In genomic region chr11:103292152-103292889, GRCm38 (mm10) we compare ENCODE assay signal across 8 mouse cellular contexts. TPM values are rescaled to one million over a fixed set of nuclear protein-coding genes. Genes with fewer than 3 reads are reported as not detected.
DNase-seq lines count a peak whose midpoint lies in the region; ATAC-seq and TF ChIP-seq lines count a peak whose summit lies in the region.

No protein-coding gene starts in this region.

- no peak for TF ChIP-seq POLR2A in lung, adult 2 months (IDR thresholded peaks at IDR 0.05; ENCODE audit: borderline replicate concordance, extremely low read depth, low read depth, low read length)

- no peaks in the 10 kb centered on the region for H3K9me3 ChIP-seq in lung, embryonic 16.5 days (ENCODE audit: control insufficient read depth, low read length)

- intact Hi-C loops in heart, postnatal 10 days (cut with DNase I), result no loop called here

- H3K27ac ChIP-seq in lung, embryonic 16.5 days (ENCODE audit: low read length), result peak overlapping the region; percentile 69

- no peak for TF ChIP-seq CTCF in lung, adult 2 months (IDR thresholded peaks at IDR 0.05; ENCODE audit: insufficient read depth, low read length)

- DNase-seq in lung, adult 18-20 months, result peak; percentile 62 to 68
- no peak for DNase-seq in lung, adult 2 months
- DNase-seq in embryo, embryonic 9.5 days (ENCODE audit: extremely low spot score), result peak; percentile 34
- DNase-seq in heart, postnatal 10 days, result peak; percentile 73 to 74
- no peak for DNase-seq in layer of hippocampus, postnatal 25 days (ENCODE audit: extremely low spot score in 1 of 2, low spot score in 1 of 2)
- no peak for DNase-seq in frontal cortex, postnatal 14 days (ENCODE audit: low spot score in 2 of 2)

- no peaks in the 10 kb centered on the region for H3K36me3 ChIP-seq in lung, embryonic 16.5 days (ENCODE audit: control insufficient read depth, insufficient read depth, low read length)

- H3K4me1 ChIP-seq in lung, adult 2 months (ENCODE audit: control insufficient read depth, insufficient read depth, low read length), result peaks cover 22% of the 10 kb centered on the region
- peaks cover 21% of the 10 kb centered on the region for H3K4me1 ChIP-seq in lung, embryonic 16.5 days (replicated peaks; ENCODE audit: control insufficient read depth, insufficient read depth, low read length)

- peak; percentile 91 for ATAC-seq in lung, embryonic 16.5 days (ENCODE audit: low read depth)
- no peak for ATAC-seq in erythroid progenitor cell, adult 5-6 weeks (replicated peaks; ENCODE audit: low FRiP score, poor library complexity, severe bottlenecking)

- H3K27me3 ChIP-seq in lung, embryonic 16.5 days (ENCODE audit: control insufficient read depth, insufficient read depth, low read depth, low read length), result no peaks in the 10 kb centered on the region

- H3K4me2 ChIP-seq in lung, embryonic 16.5 days (ENCODE audit: low read depth, low read length), result peak overlapping the region; percentile 39

- H3K9ac ChIP-seq in lung, embryonic 16.5 days (ENCODE audit: low read length), result no peak overlapping the region

- no peak overlapping the region for H3K4me3 ChIP-seq in lung, adult 2 months (replicated peaks; ENCODE audit: extremely low read depth, low read depth, low read length)
- H3K4me3 ChIP-seq in lung, embryonic 16.5 days (ENCODE audit: low read length), result no peak overlapping the region

- WGBS in lung, adult 2 months, result 4% methylated on average over 14 of the region's 14 CpGs
- WGBS in lung, embryonic 16.5 days, result 4% methylated on average over 14 of the region's 14 CpGs

RNA-seq across cellular contexts. Expression of gene Map3k14, which starts 25.0 kb away (rescaled TPM):
- 16.3 and 19.7 TPM in 2 replicates for polyA plus RNA-seq in lung, adult 2 months (2012; rRNA removed)
- total RNA-seq in heart, postnatal 10 days (2021), result 1 to 10 TPM; 3.8 to 4.3 TPM
- 3.7 and 4.5 TPM in 2 replicates for polyA plus RNA-seq in lung, embryonic 16.5 days (2015; fragmentation: Nextera tagmentation; extraction: Ambion mirVana)
- 1 to 10 TPM; 3.0 to 3.7 TPM for total RNA-seq in layer of hippocampus, postnatal 25 days (2021)
- 2.9 and 3.8 TPM in 2 replicates for total RNA-seq in erythroid progenitor cell, adult 5-6 weeks (2015; ENCODE audit: low replicate concordance)
- total RNA-seq in erythroid progenitor cell, adult 5-6 weeks (2017; ENCODE audit: low replicate concordance), result 0.51 and 3.8 TPM in 2 replicates

Comparison
In these comparisons a context has a peak if more than half of its experiments do, and no peak if none do; other contexts are left out.
1. DNase-seq: peak in lung, adult 18-20 months (2 of 2), embryo, embryonic 9.5 days (single experiment) and heart, postnatal 10 days (2 of 2); none in lung, adult 2 months (single experiment), layer of hippocampus, postnatal 25 days (0 of 2) and frontal cortex, postnatal 14 days (0 of 2).